ENCODE assay signal across 21 mouse cellular contexts in the genomic region with DNA sequence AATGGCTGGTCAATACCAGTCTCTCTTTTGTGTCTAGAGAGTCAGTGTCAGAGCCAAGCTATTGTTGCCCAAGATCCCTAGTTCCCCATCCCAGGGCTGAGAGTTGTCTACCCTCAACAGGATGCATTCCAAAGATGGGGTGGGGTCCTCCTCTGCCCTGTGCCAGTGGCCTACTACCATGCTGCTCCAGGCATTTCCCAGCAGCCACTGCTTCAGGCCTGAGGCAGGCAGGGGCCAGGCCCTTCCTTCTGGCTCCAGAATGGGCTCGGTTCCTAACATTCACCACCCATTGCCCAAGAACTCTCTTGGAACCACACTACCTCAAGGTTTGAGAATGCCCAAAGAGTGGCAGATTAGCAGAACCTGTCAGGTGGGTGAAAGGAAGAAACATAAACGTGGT. TPM values are rescaled to one million over a fixed set of nuclear protein-coding genes. Genes with fewer than 3 reads are reported as not detected.
"Had no signal": no experiment of that assay in that cellular context is flagged by ENCODE, and none has a peak within 500 bp of the region (broad histone marks: within the 10 kb centered on the region; RNA-seq: fewer than 3 reads in every experiment).

No protein-coding gene starts in this region.

- H3K9me3 ChIP-seq: kidney, embryonic 15.5 days; limb, embryonic 12.5 days; midbrain, embryonic 12.5 days; midbrain, embryonic 15.5 days; neural tube, embryonic 13.5 days had no signal

- H3K36me3 ChIP-seq: kidney, embryonic 15.5 days; limb, embryonic 12.5 days; midbrain, embryonic 12.5 days; midbrain, embryonic 15.5 days; neural tube, embryonic 13.5 days had no signal

- H3K27ac ChIP-seq: kidney, embryonic 15.5 days; liver, embryonic 14.5 days; macrophage; midbrain, embryonic 12.5 days; midbrain, embryonic 15.5 days; neural tube, embryonic 13.5 days had no signal

- ATAC-seq: liver, postnatal 0 days; lung, postnatal 0 days; midbrain, embryonic 15.5 days had no signal

- DNase-seq: kidney, adult 11 months; kidney, adult 8-10 months; kidney, postnatal 10 days; kidney, postnatal 36 days; liver, postnatal 0 days; lung, embryonic 14.5 days; thymus, adult 18-20 months; thymus, postnatal 4 days had no signal

- H3K4me2 ChIP-seq: kidney, embryonic 15.5 days; limb, embryonic 12.5 days; liver, embryonic 11.5 days; lung, embryonic 14.5 days; midbrain, embryonic 12.5 days; midbrain, embryonic 15.5 days; neural tube, embryonic 13.5 days had no signal

- H3K4me1 ChIP-seq: limb, embryonic 12.5 days had no signal

- H3K4me3 ChIP-seq: kidney, embryonic 15.5 days; limb, embryonic 12.5 days; midbrain, embryonic 12.5 days; midbrain, embryonic 15.5 days; neural tube, embryonic 13.5 days had no signal

- H3K9ac ChIP-seq: kidney, embryonic 15.5 days; limb, embryonic 12.5 days; liver, embryonic 14.5 days; liver, postnatal 0 days; lung, embryonic 14.5 days; midbrain, embryonic 12.5 days; midbrain, embryonic 15.5 days; neural tube, embryonic 13.5 days had no signal

RNA-seq across cellular contexts. Expression of gene Myod1, which starts 23.5 kb away (rescaled TPM):
- total RNA-seq: layer of hippocampus, postnatal 14 days; megakaryocyte, adult 5-6 weeks; neutrophil, adult 5-6 weeks had no signal
- polyA plus RNA-seq: liver, postnatal 0 days; lung, postnatal 0 days; macrophage; midbrain, embryonic 12.5 days; small intestine, adult 2 months had no signal

RNA-seq across cellular contexts. Expression of gene Kcnc1, which starts 43.5 kb away (rescaled TPM):
- polyA plus RNA-seq: liver, postnatal 0 days; macrophage had no signal
